Mouse (Mus musculus) brain, adult 2 months (tissue): ENCODE measurements around the gene Fars2.

Experiments
- DNase-seq: peaks from one replicate; pipeline ENCODE4 v3.0.0; 2011; ENCODE audit warnings: low read depth, low spot score

Gene Fars2

DNA sequence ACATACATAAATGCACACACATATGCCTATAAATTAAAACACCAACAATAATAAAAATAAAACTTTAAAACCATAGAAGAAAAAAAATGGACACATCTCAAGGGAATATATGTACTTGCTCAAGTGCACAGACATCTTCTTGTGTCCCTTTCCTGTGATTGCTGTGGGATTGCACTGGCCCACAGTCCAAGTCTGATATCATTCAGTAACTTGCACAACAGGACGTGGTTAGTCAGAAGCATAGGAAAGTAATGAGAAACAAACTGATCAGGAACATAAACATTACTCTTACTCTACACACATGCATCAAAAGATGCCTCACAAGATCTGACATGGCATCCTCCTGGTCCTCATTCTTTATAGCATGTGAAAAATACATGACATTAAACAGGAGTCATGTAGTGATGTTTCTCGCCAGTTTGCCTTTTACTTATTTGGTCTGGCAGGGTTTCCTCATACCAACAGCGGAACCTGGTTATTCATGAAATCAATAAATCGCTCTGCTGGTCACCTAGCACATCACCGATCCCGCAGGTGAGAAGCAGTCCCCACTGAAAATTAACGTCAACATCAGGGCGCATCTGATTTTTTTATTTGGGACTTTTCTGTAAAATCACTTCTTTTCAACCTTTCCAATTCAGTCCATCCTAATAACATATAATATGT is 563.6 kb downstream of the Fars2 start:
- DNase-seq, result no peak

DNA sequence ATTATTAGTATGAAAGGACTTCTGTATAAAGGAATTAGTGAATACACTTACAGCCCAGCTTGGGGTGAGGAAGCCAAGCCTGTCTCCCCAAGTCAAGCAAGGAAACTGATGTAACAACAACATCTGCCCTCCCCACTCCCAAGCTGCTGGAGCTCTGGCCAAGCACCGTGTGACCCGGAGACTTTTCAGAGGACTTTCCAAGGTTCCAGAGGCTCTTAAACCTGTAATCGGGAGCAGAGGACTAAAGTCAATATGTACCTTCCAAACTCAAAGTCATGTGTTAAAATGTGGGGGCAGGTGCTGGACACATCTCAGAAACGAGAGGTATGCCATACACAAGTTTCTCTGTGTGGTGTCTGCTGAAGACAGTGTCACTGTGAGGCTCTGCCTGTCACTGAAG is 566.4 kb downstream of the Fars2 start:
- no peak for DNase-seq

DNA sequence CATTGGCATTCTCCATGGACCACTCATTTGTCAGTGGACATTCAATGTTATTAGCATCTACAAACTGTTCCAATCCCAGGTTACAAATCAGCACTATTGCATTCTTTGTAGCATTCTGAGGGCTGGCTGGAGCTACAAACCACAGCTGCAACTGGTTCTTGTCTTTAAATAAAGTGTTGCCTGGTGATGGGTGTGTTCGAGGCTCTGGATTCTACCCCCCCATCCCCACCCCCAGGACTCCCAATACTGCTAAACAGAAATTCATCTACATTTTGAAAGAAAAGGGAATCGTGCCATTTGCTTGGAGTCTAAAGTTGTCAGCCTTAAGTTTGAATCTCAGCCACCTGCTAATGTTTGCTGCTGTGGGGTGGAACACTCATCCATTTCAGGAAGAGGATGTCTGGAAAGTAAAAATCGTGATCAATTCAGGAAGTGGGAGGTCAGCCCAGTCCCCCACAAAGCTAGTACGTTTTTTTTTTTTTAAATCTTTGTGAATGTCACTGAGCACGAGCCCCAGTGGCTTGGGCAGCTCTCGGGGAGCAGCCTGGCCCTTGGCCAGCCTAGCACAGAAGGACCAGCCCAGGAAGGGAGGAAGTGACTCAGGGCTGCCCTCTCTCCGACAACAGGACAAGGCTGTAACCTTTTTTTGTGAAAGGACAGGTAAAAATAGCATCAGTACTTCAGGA is 578.4 kb downstream of the Fars2 start:
- peak; percentile 93 for DNase-seq

DNA sequence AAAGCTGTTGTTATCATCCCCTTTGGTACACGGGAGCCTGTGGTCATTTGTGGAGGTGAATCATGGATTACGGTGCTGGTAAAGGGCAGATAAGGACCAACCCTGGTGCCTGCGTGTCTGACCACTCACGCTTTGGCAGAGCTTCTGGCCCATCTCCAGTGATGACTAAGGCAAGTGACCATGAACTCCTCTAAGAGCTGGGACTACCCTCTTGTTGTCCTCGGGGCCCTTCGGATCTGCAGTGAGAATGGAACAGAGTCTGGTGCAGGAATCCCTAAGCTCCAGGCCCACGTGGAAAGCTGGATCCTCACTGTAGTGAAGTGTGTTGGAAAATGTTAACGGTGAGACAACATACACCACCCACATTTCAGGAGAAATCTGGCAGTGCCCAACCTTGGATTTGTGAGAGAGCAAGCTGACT is 579.1 kb downstream of the Fars2 start:
- peak; percentile 92 for DNase-seq

DNA sequence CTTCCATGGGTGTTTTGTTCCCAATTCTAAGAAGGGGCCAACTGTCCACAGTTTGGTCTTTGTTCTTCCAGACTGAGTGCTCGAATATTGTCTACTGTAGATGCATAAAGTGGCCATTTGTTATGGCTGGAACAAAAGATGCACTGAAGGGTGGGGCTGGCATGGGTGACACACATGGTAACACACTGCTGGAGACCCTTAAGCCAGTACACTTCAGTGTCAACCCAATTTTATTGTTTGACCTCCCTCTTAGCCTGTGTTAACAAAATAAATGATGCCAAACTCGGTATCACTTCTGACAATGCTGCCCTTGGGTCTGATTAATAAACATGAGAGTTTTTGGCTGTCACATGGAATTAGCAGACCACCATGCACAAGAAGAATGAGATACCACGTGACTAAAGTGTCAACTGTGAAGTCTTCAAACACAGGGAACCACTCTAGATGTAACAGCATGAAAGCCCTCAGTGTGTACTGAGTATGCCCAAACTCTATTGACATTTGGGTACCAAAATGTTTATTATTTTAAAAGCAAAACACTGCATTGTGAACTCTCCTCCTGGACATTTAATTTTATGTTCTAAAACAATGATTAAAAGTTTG is 590.0 kb downstream of the Fars2 start:
- no peak for DNase-seq

DNA sequence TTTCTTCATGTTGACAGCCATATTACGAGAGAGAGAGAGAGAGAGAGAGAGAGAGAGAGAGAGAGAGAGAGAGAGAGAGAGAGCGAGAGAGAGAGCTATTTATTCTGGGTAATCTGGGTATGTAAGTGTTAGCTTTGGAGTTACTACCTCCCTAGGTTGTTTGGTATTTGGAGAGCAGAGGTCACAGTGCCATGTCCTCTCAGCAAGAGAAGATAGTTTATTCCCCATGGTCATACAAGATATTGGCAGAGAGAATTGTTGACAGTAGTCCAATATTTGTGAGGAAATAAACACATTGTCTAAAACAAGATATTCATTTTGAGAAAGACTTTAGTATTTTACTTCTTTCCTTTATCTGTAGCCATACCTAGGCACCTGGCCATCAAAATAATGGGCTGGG is 596.9 kb downstream of the Fars2 start:
- no peak for DNase-seq

DNA sequence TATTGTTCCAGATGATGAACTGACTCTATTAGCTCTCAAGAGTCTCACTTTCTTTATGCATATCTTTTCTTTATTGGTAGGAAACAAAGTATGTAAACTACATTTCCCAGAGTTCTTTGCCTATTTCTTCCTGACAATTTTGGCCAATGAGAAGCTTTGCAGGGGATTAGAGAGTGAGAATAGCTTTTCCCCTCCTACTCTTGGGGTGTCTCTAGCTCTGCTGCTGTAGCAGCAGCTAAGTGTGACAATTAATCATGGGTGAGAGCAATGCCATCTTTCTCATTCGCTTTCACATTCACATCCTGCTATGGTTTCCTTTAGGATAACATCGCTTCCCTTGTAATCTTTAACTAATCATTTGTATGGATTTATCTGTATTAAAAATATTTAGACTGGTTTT is 599.5 kb downstream of the Fars2 start:
- peak; percentile 75 for DNase-seq

DNA sequence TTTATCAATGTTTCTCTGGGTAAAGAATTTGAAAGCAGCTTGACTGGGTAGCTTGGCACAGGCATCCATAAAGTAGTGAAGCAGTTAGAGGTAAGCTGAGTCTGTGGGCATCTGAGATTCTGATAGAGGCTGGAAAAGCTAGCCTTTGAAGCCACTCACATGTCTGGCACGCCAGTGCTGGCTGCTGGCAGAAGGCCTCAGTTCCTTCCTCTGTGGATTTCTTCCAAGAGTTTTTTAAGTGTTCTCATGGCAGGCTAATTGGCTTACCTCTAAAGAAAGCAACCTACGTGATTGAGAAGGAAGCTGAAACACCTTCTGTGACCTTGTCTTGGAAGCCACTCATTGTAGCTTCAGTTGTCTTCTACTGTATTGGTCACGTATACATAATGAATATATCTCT is 600.2 kb downstream of the Fars2 start:
- DNase-seq, result no peak

DNA sequence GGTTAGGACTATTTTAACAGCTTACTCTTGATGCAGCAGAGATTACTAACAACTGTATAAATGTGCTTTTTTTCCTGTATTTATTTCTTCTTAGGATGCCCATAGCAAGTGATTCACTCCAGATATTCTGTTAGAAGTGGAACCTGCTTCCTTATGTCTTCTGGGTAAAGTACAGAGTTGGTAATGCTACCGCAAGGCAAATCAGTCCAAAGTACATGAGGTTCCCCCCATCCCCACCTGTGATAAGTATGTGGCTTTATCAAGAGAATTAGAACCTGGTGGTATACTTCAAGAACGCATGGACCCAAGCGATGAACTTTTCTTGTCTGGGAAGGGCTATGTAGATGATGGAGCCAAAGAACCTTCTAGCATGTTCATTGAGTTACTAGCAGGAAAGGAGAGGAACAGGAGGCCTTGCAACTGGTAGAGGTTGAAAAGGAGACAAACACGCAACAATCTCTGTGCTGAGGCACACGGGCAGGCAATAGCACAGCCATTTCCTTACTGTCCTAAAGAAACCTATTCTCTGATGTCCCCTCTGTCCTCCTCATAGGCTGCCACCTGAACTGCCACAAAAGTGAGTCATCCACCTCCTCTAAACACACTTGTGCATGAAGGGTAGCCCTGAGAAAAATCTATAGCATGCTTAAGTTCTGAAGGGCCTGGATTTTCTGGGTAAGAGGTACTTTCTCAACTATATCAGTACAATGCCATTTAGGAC is 603.2 kb downstream of the Fars2 start:
- DNase-seq, result no peak

DNA sequence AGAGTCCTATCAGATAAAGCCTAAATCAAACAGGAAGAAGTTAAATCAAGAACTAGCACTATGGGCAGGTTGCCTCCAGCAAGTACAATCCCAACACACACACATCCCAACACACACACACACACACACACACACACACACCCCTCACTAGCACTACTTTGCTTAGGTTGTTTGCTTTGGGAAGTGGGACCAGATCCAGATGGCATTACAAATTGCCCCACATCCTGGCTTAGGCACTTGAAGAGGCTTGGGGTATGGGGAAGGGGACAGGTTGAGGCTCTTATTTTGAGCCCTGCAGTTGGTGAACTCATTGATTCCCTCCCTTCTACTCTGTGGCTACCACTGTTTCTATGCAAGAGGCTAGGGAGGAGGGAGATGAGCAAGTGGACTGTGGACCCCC is 605.1 kb downstream of the Fars2 start:
- DNase-seq, result no peak

DNA sequence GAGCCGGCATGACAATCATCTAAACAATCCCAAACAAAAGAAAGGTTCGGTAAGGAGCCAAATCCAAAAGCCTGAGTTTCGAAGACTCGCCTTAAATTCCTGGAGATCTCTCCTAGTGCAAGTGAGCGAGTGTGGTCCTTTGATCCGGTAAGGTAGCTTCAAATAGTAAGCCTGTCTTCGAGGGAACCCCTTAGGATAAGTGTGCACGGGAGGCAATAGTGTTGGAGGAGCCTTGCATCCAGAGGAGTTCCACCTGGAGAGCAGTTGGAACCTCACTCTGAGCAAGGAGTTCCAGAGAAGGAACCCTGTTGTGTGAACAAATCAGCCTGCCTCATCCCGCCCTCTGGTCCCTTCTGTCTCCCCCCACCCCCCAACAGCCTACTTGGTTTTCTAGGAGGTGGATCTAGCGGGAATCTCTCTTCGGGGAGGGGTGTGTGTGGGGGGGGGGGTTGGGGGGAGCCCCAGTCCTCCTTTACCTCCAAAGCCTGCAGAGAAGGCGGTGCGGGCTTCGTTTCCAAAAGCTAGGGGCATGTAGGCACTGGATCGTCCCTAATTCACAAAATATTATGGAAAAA is 606.6 kb downstream of the Fars2 start:
- peak; percentile 58 for DNase-seq

DNA sequence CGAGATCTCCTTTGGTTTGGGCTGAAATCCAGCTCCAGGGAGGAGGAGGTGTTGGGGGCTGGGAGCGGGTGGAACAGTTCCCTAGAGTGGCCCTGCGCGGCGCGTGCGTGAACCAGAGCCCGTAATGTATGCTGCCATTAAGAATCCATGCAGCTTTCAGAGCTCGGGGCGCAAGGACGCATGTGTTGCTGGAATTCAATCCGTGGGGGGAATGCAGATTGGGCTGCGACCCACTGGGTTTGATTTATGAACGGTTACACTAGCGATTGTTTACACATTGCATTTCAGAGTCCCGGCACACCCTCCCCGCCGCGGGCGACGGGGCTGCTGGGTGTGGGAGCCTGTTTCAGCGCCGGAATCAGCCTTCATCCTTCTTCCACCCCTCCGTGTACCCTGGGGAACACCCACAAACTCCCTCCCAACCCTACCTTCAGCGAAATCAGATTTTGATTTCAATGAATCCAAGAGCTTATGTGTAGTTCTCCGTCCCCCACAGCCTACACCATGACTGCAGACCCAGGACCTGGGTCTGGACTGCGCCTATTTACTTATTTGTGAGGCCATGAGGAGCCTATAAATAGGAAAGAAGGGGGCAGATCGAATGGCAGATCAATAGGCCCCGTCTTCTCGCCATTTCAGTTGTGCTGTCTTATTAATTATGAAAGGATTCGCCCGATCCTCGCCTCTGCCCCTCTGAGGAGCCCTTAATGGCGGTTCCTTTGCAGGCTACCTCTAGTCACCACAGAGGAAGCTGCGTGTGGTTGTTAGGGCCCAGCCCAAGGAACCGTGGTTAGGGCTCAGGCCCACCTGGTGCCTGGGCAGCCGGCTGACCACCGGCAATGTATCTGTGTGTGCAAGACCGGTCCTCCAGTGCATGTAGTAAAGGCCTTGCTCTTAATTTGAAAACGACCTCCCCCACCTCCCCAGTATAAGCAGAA is 607.6 kb downstream of the Fars2 start:
- peak; percentile 90 for DNase-seq

DNA sequence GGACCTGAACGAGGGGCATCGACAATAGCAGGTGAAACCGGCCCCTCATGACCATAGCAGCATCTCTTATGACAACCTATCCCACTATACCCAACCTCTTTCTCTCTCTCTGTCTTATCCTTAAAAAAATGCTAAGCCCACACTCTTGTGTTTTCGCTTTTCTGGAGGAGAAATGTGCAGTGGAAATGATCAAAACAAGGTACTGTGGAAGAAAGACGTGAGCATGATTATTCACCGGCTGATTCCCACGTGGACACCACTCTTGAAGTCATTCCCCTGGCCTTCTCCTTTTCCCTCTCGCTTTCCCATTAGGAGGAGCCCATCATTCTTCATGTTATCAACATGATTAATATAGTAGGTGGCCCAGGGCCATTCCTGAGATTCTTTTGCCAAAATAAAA is 608.7 kb downstream of the Fars2 start:
- DNase-seq, result peak; percentile 26

DNA sequence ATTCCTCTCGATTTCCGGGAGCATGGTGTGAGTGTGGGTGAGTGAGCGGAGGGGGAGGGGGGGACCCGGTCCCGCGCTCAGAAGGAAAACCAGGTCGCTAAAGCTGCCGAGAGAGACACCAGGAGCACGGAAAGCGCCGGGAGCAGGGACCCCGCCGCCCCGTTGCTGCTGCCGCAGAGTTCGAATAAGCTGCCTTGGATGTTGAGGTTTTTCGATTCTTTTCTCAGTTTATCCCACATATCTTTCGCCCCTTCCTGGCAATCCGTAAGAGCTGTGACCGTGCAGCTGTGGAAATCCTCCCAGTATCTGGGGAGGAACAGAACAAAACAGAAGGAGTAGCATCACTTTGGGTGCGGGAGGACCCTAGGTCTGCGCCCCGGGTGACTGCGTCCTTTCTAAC is 609.3 kb downstream of the Fars2 start:
- peak; percentile 72 for DNase-seq

DNA sequence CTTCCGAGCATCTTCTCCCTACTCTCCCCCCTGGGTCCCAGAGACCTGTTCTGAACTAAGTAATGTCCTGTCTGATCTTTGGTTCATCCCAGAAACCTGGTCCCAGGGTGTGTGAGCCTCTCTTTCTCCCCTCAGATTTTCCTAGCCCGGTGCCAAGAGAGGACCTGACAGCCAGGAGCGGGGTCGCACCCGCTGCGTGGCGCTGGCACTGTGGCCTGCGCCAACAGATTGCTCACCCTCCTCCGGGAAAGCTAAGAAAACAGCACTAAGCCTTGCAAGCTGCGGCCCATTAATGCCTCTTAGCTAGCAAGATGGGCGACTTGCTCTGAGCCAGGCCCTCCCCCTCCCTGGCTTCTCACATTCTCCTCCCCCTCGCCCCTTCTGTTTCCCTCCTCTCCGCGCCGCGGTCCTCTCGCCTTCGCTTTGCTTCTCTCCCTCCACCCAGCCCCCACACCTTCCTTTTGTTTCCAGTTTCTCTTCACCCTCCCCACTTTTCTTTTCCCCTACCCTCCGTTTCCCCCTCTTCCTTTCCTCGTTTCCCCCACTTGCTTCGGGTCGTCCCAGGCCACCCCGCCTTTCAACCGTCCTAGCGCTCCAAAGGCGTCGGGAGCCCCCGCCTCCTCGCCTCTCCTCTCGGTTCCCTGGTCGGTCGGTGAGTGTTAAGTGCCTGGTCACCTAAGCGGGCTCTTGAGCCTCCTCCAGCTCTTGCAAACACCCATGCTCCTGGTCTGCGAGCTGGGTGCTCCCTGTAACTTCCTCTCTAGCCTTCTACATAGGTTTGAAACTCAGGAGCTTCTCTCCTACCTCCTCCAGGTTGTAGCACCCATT is 610.0 kb downstream of the Fars2 start:
- peak; percentile 94 for DNase-seq

DNA sequence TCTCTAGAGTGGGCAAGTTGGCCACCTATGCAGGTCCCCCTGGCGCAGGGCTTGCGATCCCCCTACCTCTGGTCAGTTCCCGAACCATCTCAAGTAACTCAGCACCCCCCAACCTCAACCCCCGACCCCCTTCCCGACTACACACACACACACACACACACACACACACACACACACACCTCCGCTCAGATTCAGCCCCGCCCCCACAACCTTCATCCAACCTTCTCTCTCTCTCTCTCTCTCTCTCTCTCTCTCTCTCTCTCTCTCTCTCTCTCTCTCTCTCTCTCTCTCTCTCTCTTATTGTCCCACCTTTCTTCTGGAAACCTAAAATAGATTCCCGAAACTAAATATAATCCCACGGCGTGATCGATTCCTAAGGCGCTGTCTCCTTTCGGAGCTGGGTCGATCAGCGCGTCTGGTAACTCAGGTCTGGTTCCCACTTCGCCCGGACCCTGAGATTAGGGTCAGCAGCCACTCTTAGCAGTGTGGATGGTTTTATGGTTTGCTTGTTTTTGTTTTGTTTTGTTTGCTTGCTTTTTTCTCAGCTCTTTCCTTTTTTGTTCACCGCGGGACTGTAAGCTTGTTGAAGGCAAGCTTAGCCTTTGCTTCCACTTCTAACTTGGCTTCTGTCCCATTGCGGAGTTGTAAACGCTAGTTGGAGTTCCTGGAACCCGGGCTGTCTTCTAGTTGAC is 610.7 kb downstream of the Fars2 start:
- peak; percentile 38 for DNase-seq

DNA sequence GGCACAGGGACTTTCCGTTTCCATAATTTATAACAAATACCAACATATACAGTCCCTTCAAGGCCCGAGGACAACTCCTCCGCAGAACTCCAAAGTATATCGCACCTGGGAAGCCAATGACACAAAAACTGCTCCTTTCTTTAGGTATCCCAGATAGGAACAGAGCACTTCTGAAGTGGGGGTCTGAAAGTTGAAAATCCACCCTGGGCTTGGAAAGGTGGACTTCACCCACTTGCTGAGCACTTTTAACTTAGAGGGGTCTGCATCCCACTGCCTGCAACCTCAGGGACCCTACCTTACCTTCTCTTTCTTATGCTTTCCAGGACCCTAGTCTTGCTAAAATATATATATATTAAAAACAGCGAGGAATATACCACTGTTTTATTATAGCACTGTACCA is 611.3 kb downstream of the Fars2 start:
- no peak for DNase-seq

DNA sequence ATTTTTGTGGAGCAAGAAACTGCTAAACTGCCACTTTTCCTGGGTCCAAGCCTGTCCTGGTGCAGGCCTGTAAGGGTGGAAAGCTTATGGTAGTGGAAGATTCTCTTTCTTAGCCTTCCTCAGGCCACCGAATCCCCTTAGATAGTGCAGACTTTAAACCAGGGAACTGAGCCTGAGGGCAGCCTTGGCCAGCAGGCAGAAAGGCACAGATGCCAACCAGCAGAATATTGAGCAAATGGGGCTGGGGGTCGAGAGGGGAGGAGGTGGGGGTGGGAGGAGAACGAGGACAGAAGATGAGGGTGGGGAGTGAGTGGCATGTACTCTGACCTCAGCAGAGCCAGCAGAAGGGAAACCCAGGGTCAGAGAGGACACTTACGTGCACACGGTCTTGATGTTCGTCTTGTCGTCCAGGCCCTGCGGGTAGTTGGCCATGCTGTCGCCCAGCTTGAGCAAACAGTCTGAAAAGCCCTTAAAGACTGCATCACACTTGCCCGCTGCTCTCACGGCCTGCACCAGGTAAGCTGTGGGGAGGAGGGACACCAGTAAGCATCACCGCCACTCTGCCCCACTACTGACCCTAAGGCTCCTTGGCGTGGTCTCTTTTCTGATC is 612.6 kb downstream of the Fars2 start:
- DNase-seq, result peak; percentile 56

DNA sequence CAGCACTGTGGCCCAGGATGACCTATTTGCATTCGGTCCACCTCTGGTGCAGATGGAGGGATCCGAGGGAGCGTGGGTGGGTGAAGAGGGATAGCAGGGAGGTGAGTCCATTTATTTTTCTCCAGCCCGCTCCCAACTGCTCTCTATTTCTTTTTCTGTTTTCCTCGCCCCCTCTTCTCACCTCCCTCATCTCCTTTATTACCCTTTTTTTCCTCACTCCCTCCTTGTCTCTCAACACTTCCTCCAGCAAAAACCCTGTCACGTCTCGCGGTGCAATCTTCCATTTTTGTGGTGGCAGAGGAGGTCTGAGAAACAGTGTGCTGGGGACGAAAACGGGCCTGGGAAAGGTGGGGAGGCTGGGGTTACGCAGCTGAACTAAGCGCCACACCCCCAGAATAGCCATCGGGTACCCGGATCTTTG is 613.1 kb downstream of the Fars2 start:
- DNase-seq, result peak; percentile 71
